ENCODE assay signal across 8 mouse cellular contexts in genomic region chr7:67647277-67647676, GRCm38 (mm10). TPM values are rescaled to one million over a fixed set of nuclear protein-coding genes. Genes with fewer than 3 reads are reported as not detected.
DNase-seq lines count a peak whose midpoint lies in the region; ATAC-seq and TF ChIP-seq lines count a peak whose summit lies in the region.

Ttc23 (plus strand) TSS chr7:67647410.

- H3K36me3 ChIP-seq in ES-Bruce4 (ENCODE audit: control insufficient read depth, insufficient read depth, low read length, poor library complexity, severe bottlenecking), result no peaks in the 10 kb centered on the region
- H3K36me3 ChIP-seq in forebrain, postnatal 0 days (ENCODE audit: insufficient read depth), result no peaks in the 10 kb centered on the region
- H3K36me3 ChIP-seq in hindbrain, embryonic 12.5 days, result no peaks in the 10 kb centered on the region
- H3K36me3 ChIP-seq in lung, embryonic 16.5 days (ENCODE audit: control insufficient read depth, insufficient read depth, low read length), result no peaks in the 10 kb centered on the region

- peak within 1 kb of the TSS; percentile 92 for H3K4me3 ChIP-seq in ES-Bruce4 (ENCODE audit: low read depth, low read length)
- H3K4me3 ChIP-seq in forebrain, postnatal 0 days (ENCODE audit: low read depth, low read length), result peak within 1 kb of the TSS; percentile 90
- peak within 1 kb of the TSS; percentile 64 for H3K4me3 ChIP-seq in hindbrain, embryonic 12.5 days
- H3K4me3 ChIP-seq in lung, embryonic 16.5 days (ENCODE audit: low read length), result peak within 1 kb of the TSS; percentile 83

- no peak for TF ChIP-seq EP300 in ES-Bruce4 (IDR thresholded peaks at IDR 0.05; ENCODE audit: insufficient read depth, low read depth, low read length)

- no peak for ATAC-seq in forebrain, postnatal 0 days
- ATAC-seq in hindbrain, embryonic 12.5 days (ENCODE audit: low FRiP score), result no peak
- peak; percentile 47; the same call in 1 of the 2 replicates for ATAC-seq in lung, embryonic 16.5 days (ENCODE audit: low read depth)

- TF ChIP-seq POLR2A in ES-Bruce4 (IDR thresholded peaks at IDR 0.05; ENCODE audit: insufficient read depth, low read length), result no peak

- DNase-seq in adrenal gland, postnatal 14 days, result peak; percentile 26
- DNase-seq in forebrain, postnatal 0 days, result peak; percentile 66
- peak; percentile 56 for DNase-seq in yolk sac, embryonic 10.5 days (ENCODE audit: low spot score)
- no peak for DNase-seq in cerebellum, postnatal 25 days
- no peak for DNase-seq in cerebellum, adult 18-20 months

- TF ChIP-seq CTCF in ES-Bruce4 (IDR thresholded peaks at IDR 0.05; ENCODE audit: low read depth, low read length), result no peak
- no peak for TF ChIP-seq CTCF in forebrain, postnatal 0 days (IDR thresholded peaks at IDR 0.05; ENCODE audit: low read depth)

- H3K27me3 ChIP-seq in ES-Bruce4 (ENCODE audit: control insufficient read depth, insufficient read depth, low read length, poor library complexity, severe bottlenecking), result no peaks in the 10 kb centered on the region
- H3K27me3 ChIP-seq in forebrain, postnatal 0 days (ENCODE audit: insufficient read depth, low read length), result no peaks in the 10 kb centered on the region
- no peaks in the 10 kb centered on the region for H3K27me3 ChIP-seq in hindbrain, embryonic 12.5 days
- no peaks in the 10 kb centered on the region for H3K27me3 ChIP-seq in lung, embryonic 16.5 days (ENCODE audit: control insufficient read depth, insufficient read depth, low read depth, low read length)

- H3K27ac ChIP-seq in ES-Bruce4 (ENCODE audit: insufficient read depth, low read length), result peak within 1 kb of the TSS; percentile 81
- H3K27ac ChIP-seq in forebrain, postnatal 0 days (ENCODE audit: low read depth, low read length), result 0 out of 2 replicates have a peak within 1 kb of the TSS, but pooled peaks have one; percentile 5
- peak within 1 kb of the TSS; percentile 92 for H3K27ac ChIP-seq in hindbrain, embryonic 12.5 days
- peak within 1 kb of the TSS; percentile 75 for H3K27ac ChIP-seq in lung, embryonic 16.5 days (ENCODE audit: low read length)

- 3% methylated on average over 5 of the region's 5 CpGs for WGBS in forebrain, postnatal 0 days
- 3% methylated on average over 5 of the region's 5 CpGs for WGBS in hindbrain, embryonic 12.5 days
- 3% methylated on average over 5 of the region's 5 CpGs for WGBS in lung, embryonic 16.5 days

- peaks cover 2% of the 10 kb centered on the region for H3K4me1 ChIP-seq in ES-Bruce4 (ENCODE audit: control insufficient read depth, insufficient read depth, low read length)
- peaks cover 8% of the 10 kb centered on the region; the same call in 1 of the 2 replicates for H3K4me1 ChIP-seq in forebrain, postnatal 0 days (ENCODE audit: insufficient read depth)
- peaks cover 28% of the 10 kb centered on the region for H3K4me1 ChIP-seq in hindbrain, embryonic 12.5 days
- peaks cover 26% of the 10 kb centered on the region for H3K4me1 ChIP-seq in lung, embryonic 16.5 days (replicated peaks; ENCODE audit: control insufficient read depth, insufficient read depth, low read length)

- H3K9me3 ChIP-seq in ES-Bruce4 (replicated peaks; ENCODE audit: control insufficient read depth, insufficient read depth, low read length, poor library complexity, severe bottlenecking), result no peaks in the 10 kb centered on the region
- no peaks in the 10 kb centered on the region for H3K9me3 ChIP-seq in forebrain, postnatal 0 days (ENCODE audit: low read length)
- H3K9me3 ChIP-seq in hindbrain, embryonic 12.5 days (replicated peaks), result no peaks in the 10 kb centered on the region
- no peaks in the 10 kb centered on the region for H3K9me3 ChIP-seq in lung, embryonic 16.5 days (ENCODE audit: control insufficient read depth, low read length)

- H3K4me2 ChIP-seq in forebrain, postnatal 0 days (ENCODE audit: low read depth), result peak within 1 kb of the TSS; percentile 62
- H3K4me2 ChIP-seq in hindbrain, embryonic 12.5 days (replicated peaks), result peak within 1 kb of the TSS; percentile 75
- peak within 1 kb of the TSS; percentile 86 for H3K4me2 ChIP-seq in lung, embryonic 16.5 days (ENCODE audit: low read depth, low read length)

- peak within 1 kb of the TSS; percentile 96 for H3K9ac ChIP-seq in ES-Bruce4 (ENCODE audit: low read depth, poor library complexity, severe bottlenecking)
- peak within 1 kb of the TSS; percentile 89 for H3K9ac ChIP-seq in forebrain, postnatal 0 days
- peak within 1 kb of the TSS; percentile 79 for H3K9ac ChIP-seq in hindbrain, embryonic 12.5 days
- H3K9ac ChIP-seq in lung, embryonic 16.5 days (ENCODE audit: low read length), result peak within 1 kb of the TSS; percentile 87

RNA-seq across cellular contexts. Expression of gene Ttc23, which starts in this region (rescaled TPM):
- 31.7 and 42.0 TPM in 2 replicates for polyA plus RNA-seq in ES-Bruce4 (2011; ENCODE audit: insufficient read depth, insufficient read length, low read depth, missing spikeins)
- total RNA-seq in adrenal gland, postnatal 14 days (2021), result 26.6 and 29.6 TPM in 2 replicates
- total RNA-seq in forebrain, postnatal 0 days (2014; rRNA removed), result 8.6 and 11.0 TPM in 2 replicates
- 5.0 and 6.0 TPM in 2 replicates for polyA plus RNA-seq in forebrain, postnatal 0 days (2015; fragmentation: Nextera tagmentation; extraction: Ambion mirVana)
- 31.6 and 33.1 TPM in 2 replicates for polyA plus RNA-seq in hindbrain, embryonic 12.5 days (2016; fragmentation: Nextera tagmentation; extraction: Ambion mirVana)
- 27.1 and 29.8 TPM in 2 replicates for polyA plus RNA-seq in lung, embryonic 16.5 days (2015; fragmentation: Nextera tagmentation; extraction: Ambion mirVana)

Comparison
In these comparisons a context has a peak if more than half of its experiments do, and no peak if none do; other contexts are left out.
1. H3K27ac ChIP-seq: peak in every context shown above with its lines; median percentile 92 in hindbrain, embryonic 12.5 days; 81 in ES-Bruce4; 75 in lung, embryonic 16.5 days; 5 in forebrain, postnatal 0 days.
2. DNase-seq: peak in adrenal gland, postnatal 14 days (single experiment), forebrain, postnatal 0 days (single experiment) and yolk sac, embryonic 10.5 days (single experiment); none in cerebellum, postnatal 25 days (0 of 2) and cerebellum, adult 18-20 months (0 of 2).
3. Peak in every context shown above with its lines, with median percentiles within 50 percentile points of each other: H3K4me3 ChIP-seq, H3K9ac ChIP-seq and H3K4me2 ChIP-seq.